Mouse (Mus musculus) megakaryocyte, embryonic 14.5 days (primary cell): ENCODE results near the gene Slc25a26. TPM values are rescaled to one million over a fixed set of nuclear protein-coding genes. Genes with fewer than 3 reads are reported as not detected.

Experiments
- H3K27me3 ChIP-seq: replicated peaks from 2 replicates; pipeline ENCODE3; 2012; ENCODE audit warnings: inconsistent platforms
- H3K36me3 ChIP-seq: replicated peaks from 2 replicates; pipeline ENCODE3; 2012; ENCODE audit warnings: low read length, inconsistent platforms, mixed read lengths
- H3K4me1 ChIP-seq: 2 replicates; pipeline ENCODE4 v1.6.1; 2012; ENCODE audit warnings: inconsistent platforms
- H3K4me3 ChIP-seq: replicated peaks from 2 replicates; pipeline ENCODE3; 2012; ENCODE audit warnings: moderate library complexity, mild to moderate bottlenecking, inconsistent platforms
- H3K9me3 ChIP-seq: 2 replicates; pipeline ENCODE4 v1.6.1; 2012; ENCODE audit warnings: inconsistent platforms
- FLI1 ChIP-seq: IDR thresholded peaks from 2 replicates; pipeline ENCODE4 v1.6.1; 2012; ENCODE audit warnings: low read length, inconsistent platforms, mixed read lengths
- GATA1 ChIP-seq: IDR thresholded peaks from 3 replicates; pipeline ENCODE4 v1.6.1; 2012; ENCODE audit warnings: mixed read lengths, low read length, inconsistent platforms, borderline replicate concordance
- polyA plus RNA-seq: library from polyadenylated mRNA; stranded (reverse); fragments of >175 nt; gene quantifications from 2 replicates; pipeline ENCODE4 v1.2.3, GENCODE M21; 2012; ENCODE audit warnings: low replicate concordance; ENCODE audit not compliant: insufficient read depth

The Slc25a26 gene
- polyA plus RNA-seq, 1 experiment, result 1.8 TPM

- Histone ChIP-seq H3K27me3 (no peaks in the 10 kb centered on the region), H3K4me1 (peaks cover 10% of the 10 kb centered on the region; the same call in 1 of the 2 replicates), H3K4me3 (no peak overlapping the region), H3K9me3 (no peaks in the 10 kb centered on the region), H3K36me3 (no peaks in the 10 kb centered on the region)
- TF ChIP-seq GATA1 (no peak), FLI1 (no peak)
Measured at GRCm38 (mm10) chr6:94596761-94597485, 96.8 kb downstream of the Slc25a26 start.

- Histone ChIP-seq H3K4me1 (peaks cover 10% of the 10 kb centered on the region; the same call in 1 of the 2 replicates), H3K27me3 (no peaks in the 10 kb centered on the region), H3K4me3 (no peak overlapping the region), H3K36me3 (no peaks in the 10 kb centered on the region), H3K9me3 (no peaks in the 10 kb centered on the region)
- TF ChIP-seq GATA1 (no peak), FLI1 (no peak)
Measured at GRCm38 (mm10) chr6:94598421-94598820, 98.3 kb downstream of the Slc25a26 start.

GRCm38 (mm10) chr6:94599016-94599415 is 98.9 kb downstream of the Slc25a26 start:
- Histone ChIP-seq H3K27me3 (no peaks in the 10 kb centered on the region), H3K4me1 (peaks cover 10% of the 10 kb centered on the region; the same call in 1 of the 2 replicates), H3K9me3 (no peaks in the 10 kb centered on the region), H3K4me3 (no peak overlapping the region), H3K36me3 (no peaks in the 10 kb centered on the region)
- no peak for TF ChIP-seq GATA1
- no peak for TF ChIP-seq FLI1

GRCm38 (mm10) chr6:94601101-94601500 is 101.0 kb downstream of the Slc25a26 start:
- Histone ChIP-seq H3K4me3 (peak overlapping the region; percentile 29), H3K36me3 (no peaks in the 10 kb centered on the region), H3K4me1 (peaks cover 10% of the 10 kb centered on the region; the same call in 1 of the 2 replicates), H3K9me3 (no peaks in the 10 kb centered on the region), H3K27me3 (no peaks in the 10 kb centered on the region)
- TF ChIP-seq GATA1 (no peak), FLI1 (no peak)

- Histone ChIP-seq H3K36me3 (no peaks in the 10 kb centered on the region), H3K27me3 (no peaks in the 10 kb centered on the region), H3K9me3 (no peaks in the 10 kb centered on the region), H3K4me1 (peaks cover 10% of the 10 kb centered on the region; the same call in 1 of the 2 replicates), H3K4me3 (no peak overlapping the region)
- TF ChIP-seq GATA1, result no peak
- TF ChIP-seq FLI1, result no peak
Measured at GRCm38 (mm10) chr6:94601811-94602210, 101.7 kb downstream of the Slc25a26 start.

- H3K9me3 ChIP-seq, result no peaks in the 10 kb centered on the region
- no peaks in the 10 kb centered on the region for H3K36me3 ChIP-seq
- H3K27me3 ChIP-seq, result no peaks in the 10 kb centered on the region
- H3K4me3 ChIP-seq, result no peak overlapping the region
- TF ChIP-seq FLI1 (no peak), GATA1 (no peak)
- peaks cover 10% of the 10 kb centered on the region; the same call in 1 of the 2 replicates for H3K4me1 ChIP-seq
Measured at GRCm38 (mm10) chr6:94604072-94604471, 103.9 kb downstream of the Slc25a26 start.

GRCm38 (mm10) chr6:94604546-94604945 is 104.4 kb downstream of the Slc25a26 start:
- Histone ChIP-seq H3K27me3 (no peaks in the 10 kb centered on the region), H3K9me3 (no peaks in the 10 kb centered on the region), H3K36me3 (no peaks in the 10 kb centered on the region), H3K4me3 (no peak overlapping the region), H3K4me1 (peaks cover 10% of the 10 kb centered on the region; the same call in 1 of the 2 replicates)
- TF ChIP-seq GATA1, result no peak
- TF ChIP-seq FLI1, result no peak

- Histone ChIP-seq H3K27me3 (peaks cover 25% of the 10 kb centered on the region), H3K36me3 (no peaks in the 10 kb centered on the region), H3K9me3 (no peaks in the 10 kb centered on the region), H3K4me1 (peaks cover 5% of the 10 kb centered on the region; the same call in 1 of the 2 replicates), H3K4me3 (no peak overlapping the region)
- TF ChIP-seq GATA1, result no peak
- no peak for TF ChIP-seq FLI1
Measured at GRCm38 (mm10) chr6:94613235-94613895, 113.2 kb downstream of the Slc25a26 start.

- TF ChIP-seq GATA1, result no peak
- no peak for TF ChIP-seq FLI1
- Histone ChIP-seq H3K4me3 (no peak overlapping the region), H3K36me3 (no peaks in the 10 kb centered on the region), H3K4me1 (peaks cover 5% of the 10 kb centered on the region; the same call in 1 of the 2 replicates), H3K27me3 (peaks cover 29% of the 10 kb centered on the region), H3K9me3 (no peaks in the 10 kb centered on the region)
Measured at GRCm38 (mm10) chr6:94614346-94614745, 114.2 kb downstream of the Slc25a26 start.

GRCm38 (mm10) chr6:94615936-94616335 is 115.8 kb downstream of the Slc25a26 start:
- Histone ChIP-seq H3K4me3 (no peak overlapping the region), H3K36me3 (no peaks in the 10 kb centered on the region), H3K9me3 (no peaks in the 10 kb centered on the region), H3K27me3 (peaks cover 40% of the 10 kb centered on the region), H3K4me1 (peaks cover 5% of the 10 kb centered on the region; the same call in 1 of the 2 replicates)
- TF ChIP-seq GATA1 (no peak), FLI1 (no peak)
